Mouse (Mus musculus) liver, embryonic 15.5 days (tissue): ENCODE data around the gene Gm28043. TPM values are rescaled to one million over a fixed set of nuclear protein-coding genes. Genes with fewer than 3 reads are reported as not detected.
A peak's percentile ranks its signal among the peaks of the same experiment; 100 is the strongest.

ENCODE experiments used
- ATAC-seq: fragments of 200-750 bp; cut with Nextera tagmentation; 2 replicates; pipeline ENCODE4 v1.8.0; 2017; ENCODE audit warnings: moderate number of reproducible peaks, mild to moderate bottlenecking, moderate library complexity; ENCODE audit not compliant: insufficient read depth
- H3K27ac ChIP-seq: fragments of 300-500 bp; sonication (generic); replicated peaks from 2 replicates; pipeline ENCODE4 v1.5.1; 2015; ENCODE audit warnings: mild to moderate bottlenecking, inconsistent platforms
- H3K27me3 ChIP-seq: fragments of 300-500 bp; sonication (generic); 2 replicates; pipeline ENCODE4 v1.6.1; 2015; ENCODE audit warnings: mild to moderate bottlenecking, inconsistent platforms
- H3K36me3 ChIP-seq: fragments of 300-500 bp; sonication (generic); replicated peaks from 2 replicates; pipeline ENCODE4 v1.6.1; 2015; ENCODE audit warnings: moderate library complexity, mild to moderate bottlenecking, inconsistent platforms
- H3K4me1 ChIP-seq: fragments of 300-500 bp; sonication (generic); replicated peaks from 2 replicates; pipeline ENCODE4 v1.6.1; 2015; ENCODE audit warnings: inconsistent platforms
- H3K4me2 ChIP-seq: fragments of 300-500 bp; sonication (generic); 2 replicates; pipeline ENCODE4 v1.6.1; 2015; ENCODE audit warnings: moderate library complexity, mild to moderate bottlenecking, inconsistent platforms
- H3K4me3 ChIP-seq: fragments of 300-500 bp; sonication (generic); replicated peaks from 2 replicates; pipeline ENCODE4 v1.5.1; 2015; ENCODE audit warnings: mild to moderate bottlenecking, inconsistent platforms
- H3K9ac ChIP-seq: fragments of 300-500 bp; sonication (generic); 2 replicates; pipeline ENCODE4 v1.6.1; 2015; ENCODE audit warnings: moderate library complexity, mild to moderate bottlenecking, inconsistent platforms
- H3K9me3 ChIP-seq: fragments of 300-500 bp; sonication (generic); replicated peaks from 2 replicates; pipeline ENCODE4 v1.6.1; 2016; ENCODE audit warnings: inconsistent platforms
- WGBS: fragments of 180-500 bp; shearing (Covaris S2); methylation state at CpG from one replicate; pipeline ENCODE4 v1.1.7; 2015; ENCODE audit warnings: mixed read lengths; ENCODE audit not compliant: insufficient replicate concordance; 5-methylcytosine and 5-hydroxymethylcytosine counted together
- polyA plus RNA-seq: library from polyadenylated mRNA; unstranded; fragments of >200 nt; fragmentation: Nextera tagmentation; extraction: Ambion mirVana; gene quantifications from 2 replicates; pipeline ENCODE4 v1.2.1, GENCODE M21; 2015

The Gm28043 gene
- polyA plus RNA-seq, 1 experiment from 2014 or later = 1.1 TPM

DNA sequence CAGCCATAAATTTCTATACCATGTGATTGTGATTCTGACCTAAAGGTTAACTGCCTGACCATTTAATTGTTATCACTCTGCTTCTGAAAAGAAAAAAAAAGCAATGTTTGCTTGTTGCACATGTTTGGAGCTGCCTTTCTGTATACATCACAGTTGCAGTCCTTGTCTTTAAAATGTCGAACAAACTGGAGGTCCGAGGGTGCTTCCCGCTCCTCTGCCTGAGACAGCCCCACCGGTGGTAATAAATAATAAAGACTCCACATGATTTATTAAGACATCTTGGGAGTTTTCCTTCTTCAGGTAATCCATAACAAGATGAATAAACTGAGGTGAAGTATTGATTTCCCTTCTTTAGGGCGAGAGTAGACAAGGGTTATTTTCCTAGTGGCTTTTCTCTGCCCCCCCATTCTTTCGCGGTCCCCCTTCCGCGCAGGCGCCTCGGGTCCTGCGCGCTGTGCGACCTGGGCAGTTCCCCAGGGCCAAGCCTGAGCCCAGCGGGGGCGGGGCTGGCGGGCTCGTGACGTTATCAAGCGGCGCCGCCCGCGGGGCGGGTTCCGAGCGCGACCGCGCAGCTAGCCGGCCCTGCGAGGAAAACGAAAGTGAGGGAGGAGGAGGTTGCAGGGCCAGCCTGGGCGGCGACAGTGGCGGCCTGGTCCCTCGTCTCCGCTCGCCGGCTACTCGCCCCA is 45.5 kb downstream of the Gm28043 start, which contains the start of gene Cmtr1:
Gene Cmtr1, plus strand, starts transcription at position 520 of the 686 bp plus-strand sequence.
- ATAC-seq = peak; percentile 92
- Histone ChIP-seq H3K27ac (peak within 1 kb of the TSS; percentile 99), H3K4me2 (peak within 1 kb of the TSS; percentile 82), H3K4me1 (peaks cover 49% of the 10 kb centered on the region), H3K27me3 (no peaks in the 10 kb centered on the region), H3K9ac (peak within 1 kb of the TSS; percentile 98), H3K9me3 (no peaks in the 10 kb centered on the region), H3K4me3 (peak within 1 kb of the TSS; percentile 92), H3K36me3 (peaks cover 31% of the 10 kb centered on the region)
- under 1% methylated on average over 41 of the region's 41 CpGs for WGBS

DNA sequence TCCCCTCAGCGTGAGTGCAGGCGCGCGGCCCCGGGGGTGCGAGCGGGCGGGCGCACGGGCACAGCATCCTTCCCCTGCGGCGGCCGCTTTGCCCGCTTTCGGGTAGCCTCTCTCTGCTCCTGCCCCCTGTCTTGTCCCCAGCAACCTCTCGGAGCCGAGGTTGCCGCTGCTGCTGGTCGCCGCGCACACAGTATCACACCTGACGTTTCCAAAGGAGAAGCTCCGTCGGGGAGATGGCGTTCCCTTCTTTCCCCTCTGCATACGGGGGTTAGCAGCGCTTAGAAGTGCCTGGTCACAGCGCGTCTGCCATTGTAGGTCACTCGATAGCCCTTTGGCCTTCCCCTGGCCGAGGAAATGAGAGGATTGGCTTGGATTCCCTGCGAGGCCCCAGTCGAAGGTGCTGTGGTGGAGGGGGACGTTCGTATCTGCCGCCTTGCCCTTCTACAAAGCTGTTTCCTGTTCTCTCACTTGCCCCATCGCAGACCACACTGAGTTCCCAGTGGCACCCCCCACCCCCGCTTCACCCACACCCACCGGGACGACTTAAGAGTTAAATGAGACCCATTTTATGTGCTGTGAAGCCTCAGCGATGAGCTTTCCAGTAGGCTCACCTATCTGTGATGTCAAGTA is 46.2 kb downstream of the Gm28043 start:
- under 1% methylated on average over 41 of the region's 41 CpGs for WGBS
- ATAC-seq = peak; percentile 60; the same call in 1 of the 2 replicates

GRCm38 (mm10) chr17:29662145-29662544 is 47.5 kb downstream of the Gm28043 start:
- peaks cover 49% of the 10 kb centered on the region for H3K4me1 ChIP-seq
- H3K4me2 ChIP-seq = peak overlapping the region; percentile 82
- no peak for ATAC-seq
- peaks cover 44% of the 10 kb centered on the region for H3K36me3 ChIP-seq
- 87% methylated on average over 6 of the region's 6 CpGs for WGBS
- no peak overlapping the region for H3K9ac ChIP-seq
- H3K27ac ChIP-seq = 0 out of 2 replicates have a peak overlapping the region, but pooled peaks have one; percentile 99
- no peaks in the 10 kb centered on the region for H3K9me3 ChIP-seq
- no peaks in the 10 kb centered on the region for H3K27me3 ChIP-seq
- H3K4me3 ChIP-seq = peak overlapping the region; percentile 92; the same call in 1 of the 2 replicates

More for the DNA sequence above, 46.2 kb downstream of the Gm28043 start:
- no peaks in the 10 kb centered on the region for H3K27me3 ChIP-seq
- H3K36me3 ChIP-seq = peaks cover 32% of the 10 kb centered on the region
- H3K4me1 ChIP-seq = peaks cover 46% of the 10 kb centered on the region
- peak overlapping the region; percentile 98 for H3K9ac ChIP-seq
- peak overlapping the region; percentile 92 for H3K4me3 ChIP-seq
- H3K4me2 ChIP-seq = peak overlapping the region; percentile 82
- no peaks in the 10 kb centered on the region for H3K9me3 ChIP-seq
- peak overlapping the region; percentile 99 for H3K27ac ChIP-seq

GRCm38 (mm10) chr17:29668051-29668986 is 53.6 kb downstream of the Gm28043 start:
- Histone ChIP-seq H3K9ac (no peak overlapping the region), H3K4me3 (no peak overlapping the region), H3K9me3 (no peaks in the 10 kb centered on the region), H3K4me1 (peaks cover 41% of the 10 kb centered on the region), H3K27ac (0 out of 2 replicates have a peak overlapping the region, but pooled peaks have one; percentile 6), H3K27me3 (no peaks in the 10 kb centered on the region), H3K4me2 (no peak overlapping the region), H3K36me3 (peaks cover 80% of the 10 kb centered on the region)
- ATAC-seq = no peak
- 84% methylated on average over 10 of the region's 10 CpGs for WGBS

DNA sequence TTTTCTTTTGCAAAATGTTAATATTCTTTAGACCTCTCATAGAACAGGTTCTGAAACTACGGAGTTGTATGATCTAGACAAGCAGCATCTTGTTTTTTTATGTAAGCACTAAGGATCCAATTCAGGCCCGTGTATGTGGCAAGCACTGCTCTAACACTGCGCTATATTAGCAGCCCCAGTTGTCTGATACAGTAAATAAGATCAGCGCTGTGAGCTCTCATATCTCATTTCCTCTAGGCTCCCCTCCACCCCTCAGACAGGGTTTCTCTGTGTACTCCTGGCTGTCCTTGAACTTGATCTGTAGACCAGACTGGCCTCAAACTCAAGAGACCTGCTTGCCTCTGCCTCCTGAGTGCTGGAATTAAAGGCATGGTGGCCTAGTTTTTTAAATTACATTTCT is 54.4 kb downstream of the Gm28043 start:
- peaks cover 41% of the 10 kb centered on the region for H3K4me1 ChIP-seq
- peaks cover 80% of the 10 kb centered on the region for H3K36me3 ChIP-seq

DNA sequence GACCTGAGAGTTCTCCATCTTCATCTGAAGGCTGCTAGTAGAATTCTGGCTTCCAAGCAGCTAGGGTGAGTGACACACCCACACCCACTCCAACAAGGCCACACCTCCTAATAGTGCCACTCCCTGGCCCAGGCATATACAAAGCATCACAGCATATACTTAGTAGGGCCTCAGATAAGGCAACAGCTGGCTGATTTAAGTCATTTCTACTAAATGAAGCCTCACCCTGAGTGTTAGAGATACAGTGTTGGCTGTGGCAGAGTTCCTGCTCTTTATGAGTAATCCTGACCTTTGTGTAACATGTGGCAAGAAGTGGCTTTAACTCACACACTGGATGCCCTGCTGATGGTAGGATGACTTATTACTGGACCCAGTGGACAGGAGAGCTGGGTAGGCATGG is 55.3 kb downstream of the Gm28043 start:
- Histone ChIP-seq H3K9me3 (no peaks in the 10 kb centered on the region), H3K9ac (peak overlapping the region; percentile 41), H3K27me3 (no peaks in the 10 kb centered on the region), H3K4me2 (peak overlapping the region; percentile 56), H3K4me3 (peak overlapping the region; percentile 11; the same call in 1 of the 2 replicates), H3K36me3 (peaks cover 80% of the 10 kb centered on the region), H3K4me1 (peaks cover 41% of the 10 kb centered on the region), H3K27ac (peak overlapping the region; percentile 87)
- peak; percentile 95 for ATAC-seq

More for the DNA sequence above, 54.4 kb downstream of the Gm28043 start:
- peak overlapping the region; percentile 56 for H3K4me2 ChIP-seq
- no peak overlapping the region for H3K4me3 ChIP-seq
- no peaks in the 10 kb centered on the region for H3K27me3 ChIP-seq
- 48% methylated on average over 4 of the region's 4 CpGs for WGBS
- ATAC-seq = peak; percentile 33; the same call in 1 of the 2 replicates
- no peaks in the 10 kb centered on the region for H3K9me3 ChIP-seq
- H3K9ac ChIP-seq = peak overlapping the region; percentile 41; the same call in 1 of the 2 replicates
- H3K27ac ChIP-seq = peak overlapping the region; percentile 87

DNA sequence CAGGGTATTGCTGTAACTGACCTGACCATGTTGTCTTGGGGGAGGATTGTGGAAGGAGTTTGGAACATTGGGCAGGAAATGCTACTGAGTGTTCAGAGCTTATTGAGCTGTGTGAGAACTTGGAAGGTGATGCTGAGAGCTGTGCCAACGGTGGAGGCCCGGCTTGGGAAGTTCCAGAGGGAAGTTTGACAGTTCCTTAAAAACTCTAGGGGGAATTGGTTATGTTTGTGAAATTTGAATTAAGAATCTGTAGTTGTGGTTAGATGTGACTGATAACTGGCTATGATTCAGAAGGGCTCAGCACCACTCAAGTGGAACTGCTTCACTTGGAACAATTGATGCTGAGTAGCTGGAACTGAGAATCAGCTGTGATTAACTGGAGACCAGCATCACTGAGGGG is 56.3 kb downstream of the Gm28043 start:
- no peak overlapping the region for H3K4me2 ChIP-seq
- peaks cover 41% of the 10 kb centered on the region for H3K4me1 ChIP-seq
- H3K36me3 ChIP-seq = peaks cover 81% of the 10 kb centered on the region
- no peak overlapping the region for H3K9ac ChIP-seq
- ATAC-seq = no peak
- no peaks in the 10 kb centered on the region for H3K9me3 ChIP-seq
- no peaks in the 10 kb centered on the region for H3K27me3 ChIP-seq
- no peak overlapping the region for H3K4me3 ChIP-seq
- 87% methylated on average over 2 of the region's 2 CpGs for WGBS
- peak overlapping the region; percentile 87 for H3K27ac ChIP-seq

- Histone ChIP-seq H3K9me3 (no peaks in the 10 kb centered on the region), H3K4me1 (peaks cover 30% of the 10 kb centered on the region), H3K36me3 (peaks cover 82% of the 10 kb centered on the region), H3K27ac (0 out of 2 replicates have a peak overlapping the region, but pooled peaks have one; percentile 12), H3K27me3 (no peaks in the 10 kb centered on the region), H3K4me3 (no peak overlapping the region), H3K4me2 (no peak overlapping the region), H3K9ac (no peak overlapping the region)
- WGBS = 82% methylated on average over 4 of the region's 4 CpGs
- ATAC-seq = no peak
These were observed 58.6 kb downstream of the Gm28043 start for GRCm38 (mm10) chr17:29673325-29673724.

DNA sequence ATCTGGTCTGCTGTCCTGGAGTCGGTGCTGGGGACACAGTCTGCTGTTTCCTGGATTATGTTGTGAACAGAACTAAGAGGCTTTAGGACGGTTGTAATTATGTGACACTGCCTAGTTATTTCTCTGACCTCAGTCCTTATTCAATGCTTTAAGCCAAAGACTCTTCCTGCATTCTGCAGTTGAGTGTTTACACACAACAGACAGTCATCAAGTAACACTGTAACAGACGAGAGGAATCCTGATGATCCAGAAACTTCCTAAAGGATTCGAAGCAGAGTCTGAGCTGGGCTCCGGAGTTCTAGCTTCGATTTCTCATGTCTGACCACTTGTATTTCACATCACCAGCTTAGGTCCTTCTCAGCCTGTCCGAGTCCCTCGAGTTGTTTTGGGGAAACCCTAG is 63.9 kb downstream of the Gm28043 start:
- Histone ChIP-seq H3K4me1 (peaks cover 7% of the 10 kb centered on the region), H3K9me3 (no peaks in the 10 kb centered on the region), H3K4me3 (no peak overlapping the region), H3K27ac (no peak overlapping the region), H3K4me2 (no peak overlapping the region), H3K9ac (no peak overlapping the region), H3K36me3 (peaks cover 99% of the 10 kb centered on the region), H3K27me3 (no peaks in the 10 kb centered on the region)
- no peak for ATAC-seq
- WGBS = 79% methylated on average over 8 of the region's 8 CpGs

GRCm38 (mm10) chr17:29679038-29679767 is 64.5 kb downstream of the Gm28043 start:
- no peak overlapping the region for H3K4me3 ChIP-seq
- H3K9me3 ChIP-seq = no peaks in the 10 kb centered on the region
- no peak for ATAC-seq
- no peak overlapping the region for H3K9ac ChIP-seq
- H3K4me1 ChIP-seq = peaks cover 14% of the 10 kb centered on the region
- H3K27ac ChIP-seq = no peak overlapping the region
- WGBS = 75% methylated on average over 6 of the region's 6 CpGs
- H3K36me3 ChIP-seq = peaks cover 99% of the 10 kb centered on the region
- no peak overlapping the region for H3K4me2 ChIP-seq
- H3K27me3 ChIP-seq = no peaks in the 10 kb centered on the region
